Mouse (Mus musculus) effector memory CD4-positive, alpha-beta T cell, adult 5 months (primary cell): ENCODE results near the gene Polr2a. TPM values are rescaled to one million over a fixed set of nuclear protein-coding genes. Genes with fewer than 3 reads are reported as not detected.

ENCODE experiments used
- polyA plus RNA-seq: library from polyadenylated mRNA; unstranded; fragments of 100-300 nt; shearing (Covaris generic); gene quantifications from one replicate; pipeline ENCODE4 v1.2.1, GENCODE M21; 2017

Gene Polr2a
- polyA plus RNA-seq, result 60.5 TPM

GRCm38 (mm10) chr11:69758478-69758970 is at the start of gene Polr2a:
Gene Polr2a (minus strand): TSS chr11:69758637.

GRCm38 (mm10) chr11:69804972-69805909 is 46.8 kb upstream of the Polr2a start, which contains the start of gene Tmem102:
Gene Tmem102 (minus strand): TSS chr11:69805624.

GRCm38 (mm10) chr11:69801379-69801977 is 43.0 kb upstream of the Polr2a start, which contains the start of gene Fgf11:
Gene Fgf11 (minus strand): TSS chr11:69801857.

GRCm38 (mm10) chr11:69795168-69795982 is 36.9 kb upstream of the Polr2a start, which contains the start of gene Chrnb1:
Gene Chrnb1 (minus strand): TSS chr11:69795943.

GRCm38 (mm10) chr11:69765221-69766125 is 7.0 kb upstream of the Polr2a start, which contains the start of gene Zbtb4:
Gene Zbtb4 (plus strand): TSS chr11:69765912.

GRCm38 (mm10) chr11:69761868-69762267 is 3.4 kb upstream of the Polr2a start, which contains the start of gene Slc35g3:
Gene Slc35g3 (minus strand): TSS chr11:69761968.

GRCm38 (mm10) chr11:69695361-69696181 is 62.9 kb downstream of the Polr2a start, which contains the start of the genes Tnfsf12 and Tnfsfm13:
Gene Tnfsf12 (minus strand): TSS chr11:69695849.
Gene Tnfsfm13 (minus strand): TSS chr11:69696098.

GRCm38 (mm10) chr11:69685526-69686148 is 72.8 kb downstream of the Polr2a start, which contains the start of gene Tnfsf13:
Gene Tnfsf13 (minus strand): TSS chr11:69685784.

Other genes starting within 250 kb of the Polr2a start
- gene Dnah2, start 209.5 kb downstream of the Polr2a start, polyA plus RNA-seq, result not detected
- gene Efnb3, start 198.4 kb downstream of the Polr2a start, polyA plus RNA-seq, result not detected
- 11.0 TPM for gene Wrap53, start 178.4 kb downstream of the Polr2a start, polyA plus RNA-seq
- gene Trp53, start 178.3 kb downstream of the Polr2a start, polyA plus RNA-seq, result 180 TPM
- not detected for gene Atp1b2, start 152.7 kb downstream of the Polr2a start, polyA plus RNA-seq
- not detected for gene Shbg, start 140.7 kb downstream of the Polr2a start, polyA plus RNA-seq
- not detected for gene Sat2, start 136.6 kb downstream of the Polr2a start, polyA plus RNA-seq
- 70.3 TPM for gene Fxr2, start 125.6 kb downstream of the Polr2a start, polyA plus RNA-seq
- gene Sox15, start 103.3 kb downstream of the Polr2a start, polyA plus RNA-seq, result not detected
- gene Mpdu1, start 96.0 kb downstream of the Polr2a start, polyA plus RNA-seq, result 39.4 TPM
- 4.3 TPM for gene Cd68, start 92.5 kb downstream of the Polr2a start, polyA plus RNA-seq
- gene Eif4a1, start 86.2 kb downstream of the Polr2a start, polyA plus RNA-seq, result 908 TPM
- gene Senp3, start 76.6 kb downstream of the Polr2a start, polyA plus RNA-seq, result 32.0 TPM
- gene Tnfsf13, start 72.9 kb downstream of the Polr2a start, polyA plus RNA-seq, result not detected
- not detected for gene Tnfsf12, start 62.8 kb downstream of the Polr2a start, polyA plus RNA-seq
- gene Tnfsfm13, start 62.5 kb downstream of the Polr2a start, polyA plus RNA-seq, result not detected
- not detected for gene Slc35g3, start 3.3 kb upstream of the Polr2a start, polyA plus RNA-seq
- 7.6 TPM for gene Zbtb4, start 7.3 kb upstream of the Polr2a start, polyA plus RNA-seq
- gene Chrnb1, start 37.3 kb upstream of the Polr2a start, polyA plus RNA-seq, result 1.4 TPM
- not detected for gene Fgf11, start 43.2 kb upstream of the Polr2a start, polyA plus RNA-seq
- gene Tmem102, start 47.0 kb upstream of the Polr2a start, polyA plus RNA-seq, result not detected
- gene Gm39566, start 56.7 kb upstream of the Polr2a start, polyA plus RNA-seq, result not detected
- gene Spem2, start 59.8 kb upstream of the Polr2a start, polyA plus RNA-seq, result not detected
- gene Spem1, start 63.5 kb upstream of the Polr2a start, polyA plus RNA-seq, result not detected
- not detected for gene Nlgn2, start 79.1 kb upstream of the Polr2a start, polyA plus RNA-seq
- 42.5 TPM for gene Tmem256, start 79.9 kb upstream of the Polr2a start, polyA plus RNA-seq
- gene Plscr3, start 87.7 kb upstream of the Polr2a start, polyA plus RNA-seq, result 9.2 TPM
- not detected for gene Tnk1, start 100.1 kb upstream of the Polr2a start, polyA plus RNA-seq
- not detected for gene Tmem95, start 119.4 kb upstream of the Polr2a start, polyA plus RNA-seq
- gene Kctd11, start 122.8 kb upstream of the Polr2a start, polyA plus RNA-seq, result 0.11 TPM
- gene Acap1, start 136.9 kb upstream of the Polr2a start, polyA plus RNA-seq, result 462 TPM
- gene 2810408A11Rik, start 142.3 kb upstream of the Polr2a start, polyA plus RNA-seq, result 0.80 TPM
- 5.4 TPM for gene Neurl4, start 142.4 kb upstream of the Polr2a start, polyA plus RNA-seq
- gene Gps2, start 155.3 kb upstream of the Polr2a start, polyA plus RNA-seq, result 200 TPM
- 977 TPM for gene Eif5a, start 163.3 kb upstream of the Polr2a start, polyA plus RNA-seq
- gene Ybx2, start 177.2 kb upstream of the Polr2a start, polyA plus RNA-seq, result not detected
- not detected for gene Slc2a4, start 189.6 kb upstream of the Polr2a start, polyA plus RNA-seq
- gene Cldn7, start 206.1 kb upstream of the Polr2a start, polyA plus RNA-seq, result not detected
- gene Ctdnep1, start 222.5 kb upstream of the Polr2a start, polyA plus RNA-seq, result 41.4 TPM
- 50.5 TPM for gene Elp5, start 223.9 kb upstream of the Polr2a start, polyA plus RNA-seq
- 366 TPM for gene Gabarap, start 232.5 kb upstream of the Polr2a start, polyA plus RNA-seq
- gene Phf23, start 237.1 kb upstream of the Polr2a start, polyA plus RNA-seq, result 52.0 TPM
- 20.9 TPM for gene Dvl2, start 242.0 kb upstream of the Polr2a start, polyA plus RNA-seq